Mouse (Mus musculus): Measurements from ENCODE around the gene Atp2b2.

The Atp2b2 gene

DNA sequence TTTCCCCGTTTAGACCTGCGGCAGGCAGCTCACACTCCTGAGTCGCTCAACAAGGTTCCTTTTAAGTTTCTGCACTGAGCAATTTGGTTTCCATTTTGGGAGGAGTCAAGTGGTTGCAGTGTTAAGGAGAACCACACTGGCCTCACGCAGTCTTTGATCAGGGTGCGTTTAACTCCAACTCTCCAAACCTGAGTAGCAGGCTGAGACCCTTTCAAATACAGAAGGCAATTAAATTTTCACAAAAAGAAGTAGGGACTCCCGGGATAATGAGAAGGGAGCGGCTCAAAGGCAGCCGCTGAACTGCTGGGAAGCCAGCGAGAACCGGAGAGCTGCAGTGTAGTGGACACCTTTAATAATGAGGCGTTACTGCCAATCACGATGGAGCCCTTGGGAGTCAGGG lies 100.1 kb downstream of the Atp2b2 start:
- no peak for DNase-seq (ENCODE audit: low read depth, low spot score)

DNA sequence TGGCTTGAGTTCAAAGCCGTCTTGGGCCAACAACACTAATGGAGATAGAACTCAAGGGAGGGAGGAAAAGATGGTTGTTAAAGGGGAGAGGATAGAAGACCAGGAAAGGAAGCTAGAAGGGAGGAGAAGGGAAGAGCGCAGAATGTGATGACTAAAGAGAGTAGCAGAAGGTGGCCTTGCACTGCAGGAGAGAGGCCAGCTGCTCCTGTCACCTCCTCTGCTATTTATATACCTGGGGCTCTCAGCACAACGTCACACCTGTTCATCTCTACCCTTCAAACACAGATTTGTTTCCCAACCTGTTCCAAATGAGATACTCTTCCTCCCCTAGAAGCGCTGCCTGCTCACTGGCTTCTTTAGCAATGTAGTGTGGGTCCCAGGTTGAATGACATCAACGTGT lies 101.1 kb downstream of the Atp2b2 start:
- DNase-seq (ENCODE audit: low read depth, low spot score): peak; percentile 90

DNA sequence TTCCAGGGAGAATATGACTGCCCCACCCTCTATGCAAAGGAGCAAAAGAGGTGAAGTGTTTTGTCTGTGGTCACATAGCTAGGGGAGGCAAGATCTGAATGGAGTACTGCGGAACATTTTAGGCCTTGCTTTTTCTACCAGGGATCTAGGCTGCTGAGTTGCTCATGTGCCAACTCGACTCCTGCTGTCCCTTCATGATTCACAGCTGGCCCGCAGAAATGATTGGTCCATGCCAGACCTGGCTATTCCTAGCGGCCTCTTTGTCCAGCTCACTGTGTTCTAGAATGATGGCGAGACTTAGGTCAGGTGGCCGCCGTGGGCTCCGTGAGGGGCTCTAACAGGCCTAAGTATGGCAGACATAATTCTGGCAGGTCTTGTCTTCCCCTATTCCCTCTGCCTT lies 103.0 kb downstream of the Atp2b2 start:
- DNase-seq (ENCODE audit: low read depth, low spot score): peak; percentile 63

DNA sequence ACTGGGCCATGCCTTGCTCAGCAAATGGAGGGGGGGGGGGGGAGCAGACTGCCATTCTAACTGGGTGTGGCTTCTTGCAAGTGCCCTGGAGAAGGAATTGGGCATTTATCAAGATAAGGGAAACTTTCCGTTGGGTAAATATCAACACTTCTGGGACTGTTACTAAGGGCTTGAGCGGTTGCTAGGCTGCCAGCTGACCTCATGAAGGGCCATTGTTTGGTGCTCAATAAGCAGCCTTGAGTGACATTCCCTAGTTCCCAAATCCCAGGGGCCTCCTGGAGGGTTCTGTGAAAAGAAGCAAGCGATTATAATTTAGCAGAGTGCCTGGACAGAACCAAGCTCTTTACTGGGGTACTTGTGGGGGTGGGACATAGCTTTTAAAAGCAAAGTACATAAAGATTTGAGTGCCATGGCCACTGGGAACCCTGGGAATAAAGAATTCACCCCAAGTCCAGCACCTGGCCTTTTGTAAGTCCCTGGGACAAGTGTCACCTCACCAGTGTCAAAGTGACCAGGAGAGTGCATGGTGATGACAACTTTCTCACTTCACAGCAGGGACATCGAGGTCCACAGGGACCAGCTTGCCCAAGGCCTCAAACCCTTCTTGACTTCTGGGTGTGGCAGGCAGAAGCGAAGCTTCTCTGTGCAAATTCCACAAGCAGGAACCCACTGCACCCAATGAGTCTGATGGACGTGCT lies 105.5 kb downstream of the Atp2b2 start:
- peak; percentile 29 for DNase-seq (ENCODE audit: low read depth, low spot score)

DNA sequence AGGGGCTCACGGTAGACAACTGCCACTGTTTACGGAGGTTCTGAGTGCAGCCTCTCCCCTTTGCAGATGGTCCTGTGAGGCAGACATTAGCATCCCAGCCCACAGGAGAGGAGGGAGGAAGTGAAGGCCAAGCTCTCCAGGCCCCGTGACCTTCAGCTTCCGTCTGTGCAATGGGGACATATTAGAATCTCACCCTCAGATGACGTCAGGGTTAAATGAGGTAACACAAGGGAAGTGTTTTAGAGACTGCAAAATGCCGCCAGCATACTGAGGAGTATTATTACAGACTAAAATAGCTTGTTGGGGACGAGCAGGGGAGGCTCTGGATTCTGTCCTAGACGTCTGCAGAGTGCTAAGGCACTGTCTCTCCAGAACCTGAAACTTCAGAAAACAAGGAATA lies 106.3 kb downstream of the Atp2b2 start:
- peak; percentile 73 for DNase-seq (ENCODE audit: low read depth, low spot score)

DNA sequence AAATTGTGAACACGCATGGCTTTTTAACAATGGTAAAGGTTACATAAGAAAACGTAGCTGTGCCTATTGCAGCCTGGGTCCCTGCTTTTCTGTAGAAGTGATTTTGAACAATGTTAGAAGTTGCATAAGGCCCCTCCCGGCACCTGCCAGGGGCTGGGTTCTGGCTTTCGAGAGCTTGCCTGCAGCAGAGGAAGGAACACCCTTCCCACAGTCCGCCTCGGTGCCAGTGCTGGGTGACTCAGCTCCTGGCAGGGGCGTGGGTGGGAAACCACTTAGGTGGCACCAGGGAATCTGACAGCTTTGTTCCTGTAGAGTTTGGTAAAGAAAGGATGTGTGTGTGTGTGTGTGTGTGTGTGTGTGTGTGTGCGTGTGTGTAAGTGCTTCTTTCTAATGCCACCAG lies 107.7 kb downstream of the Atp2b2 start:
- DNase-seq (ENCODE audit: low read depth, low spot score): peak; percentile 97

DNA sequence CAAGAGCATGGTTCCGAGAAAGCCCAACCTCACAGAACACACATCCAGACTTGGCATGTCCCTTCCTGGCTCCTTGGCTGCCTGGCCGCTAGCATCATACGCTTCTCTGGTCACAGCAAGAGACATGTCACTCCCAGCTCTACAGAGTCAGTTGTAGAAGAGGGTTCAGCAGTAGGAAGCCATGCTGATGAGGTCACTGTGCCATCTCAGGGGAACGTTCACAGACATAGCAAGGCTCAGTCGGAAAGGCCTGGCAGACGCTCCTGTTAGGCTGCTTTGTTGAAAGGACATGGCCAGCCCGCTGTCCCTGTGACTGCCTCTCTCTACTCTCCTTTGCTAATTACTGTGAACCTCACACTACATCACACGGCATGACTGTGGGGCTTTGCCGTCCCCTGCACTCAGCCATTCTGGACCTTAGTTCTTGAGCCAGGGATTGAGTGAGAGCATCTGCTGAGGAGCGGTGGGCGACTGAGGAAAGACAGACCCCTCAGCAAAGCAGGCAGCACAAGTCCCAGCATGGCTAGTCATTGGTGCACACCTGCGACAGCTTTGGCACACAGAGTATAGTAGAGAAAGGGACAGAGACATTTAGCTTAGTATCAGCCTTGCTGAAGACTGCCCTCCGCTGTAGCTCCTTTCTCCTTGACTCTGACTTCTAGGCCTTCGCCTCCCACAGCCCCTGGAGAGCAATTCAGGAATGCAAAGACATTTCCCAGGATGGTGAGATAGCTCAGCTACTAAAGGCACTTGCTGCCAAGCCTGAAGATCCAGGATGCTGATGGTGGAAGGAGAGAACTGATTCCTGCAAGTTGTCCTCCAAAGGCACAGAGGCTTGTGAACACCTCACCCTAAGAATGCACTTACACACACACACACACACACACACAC lies 108.9 kb downstream of the Atp2b2 start:
- peak; percentile 95 for DNase-seq (ENCODE audit: low read depth, low spot score)

DNA sequence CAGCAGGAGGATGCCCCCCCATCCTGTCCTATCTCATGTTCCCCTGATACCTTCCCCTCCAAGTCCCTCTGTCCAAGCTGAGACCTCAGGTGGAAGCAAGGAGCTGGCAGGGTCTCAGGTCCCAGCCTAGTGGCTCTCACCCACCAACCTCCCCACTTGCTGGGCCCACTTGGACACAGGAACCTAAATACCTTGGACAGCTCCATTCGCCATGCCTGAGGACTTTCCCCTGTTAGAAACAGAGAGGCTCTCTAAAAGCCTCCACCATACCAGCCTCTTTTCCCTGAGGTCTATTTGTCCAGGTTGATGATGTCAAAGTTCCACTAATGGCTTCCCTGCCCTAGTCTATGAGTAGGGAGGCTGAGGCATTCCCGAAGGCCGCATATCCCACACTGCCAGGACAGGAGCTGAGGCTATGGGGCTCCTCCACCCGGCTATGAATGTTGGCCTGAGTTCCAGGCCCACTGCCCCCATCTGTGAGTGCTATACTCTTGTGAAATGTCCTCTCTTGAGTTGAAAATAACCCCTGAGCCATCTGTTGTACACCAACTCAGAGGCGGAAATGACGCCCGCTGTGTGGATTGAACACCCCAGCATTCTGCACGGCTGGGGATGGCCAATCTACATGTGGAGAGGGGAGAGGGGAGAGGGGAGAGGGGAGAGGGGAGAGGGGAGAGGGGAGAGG lies 113.1 kb downstream of the Atp2b2 start:
- DNase-seq (ENCODE audit: low read depth, low spot score): peak; percentile 78

DNA sequence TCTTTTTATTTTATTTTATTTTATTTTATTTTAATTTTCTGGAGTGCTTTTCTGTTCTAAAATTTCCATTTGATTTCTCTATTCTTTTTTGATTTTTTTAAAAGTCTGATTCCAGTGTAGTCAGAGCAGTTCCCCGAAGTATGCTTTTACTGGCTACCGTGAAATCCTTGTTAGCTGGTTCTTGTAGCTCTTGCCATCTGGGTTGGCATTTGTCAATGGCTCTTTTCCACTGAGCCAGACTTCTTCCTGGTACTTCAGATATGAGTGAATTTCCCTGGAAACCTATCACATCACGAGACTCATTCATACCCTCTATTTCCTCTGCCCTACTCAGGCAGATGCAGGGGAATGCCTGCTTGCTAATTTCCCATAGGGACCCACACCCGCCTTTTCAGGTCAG lies 119.2 kb downstream of the Atp2b2 start:
- peak; percentile 74 for DNase-seq (ENCODE audit: low read depth, low spot score)

DNA sequence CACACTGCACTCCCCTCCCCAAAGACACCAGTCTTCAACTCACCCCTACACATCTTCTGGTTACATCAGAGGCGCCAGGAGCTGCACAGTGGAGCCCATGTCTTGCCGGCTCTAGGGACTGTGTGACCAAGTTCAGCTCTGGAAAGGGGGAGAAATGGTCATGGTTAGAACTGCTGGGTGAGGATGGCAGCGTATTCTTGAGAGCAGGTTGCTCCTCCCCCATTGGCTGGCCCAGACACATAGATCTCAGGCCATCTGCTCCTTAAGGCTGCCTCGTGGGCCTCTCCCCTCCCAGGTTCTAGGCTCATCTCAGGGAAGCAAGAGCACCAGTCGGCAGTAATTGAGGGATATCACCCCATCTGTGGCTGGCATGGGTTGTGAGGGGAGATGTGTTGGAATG lies 121.9 kb downstream of the Atp2b2 start:
- peak; percentile 55 for DNase-seq (ENCODE audit: low read depth, low spot score)

DNA sequence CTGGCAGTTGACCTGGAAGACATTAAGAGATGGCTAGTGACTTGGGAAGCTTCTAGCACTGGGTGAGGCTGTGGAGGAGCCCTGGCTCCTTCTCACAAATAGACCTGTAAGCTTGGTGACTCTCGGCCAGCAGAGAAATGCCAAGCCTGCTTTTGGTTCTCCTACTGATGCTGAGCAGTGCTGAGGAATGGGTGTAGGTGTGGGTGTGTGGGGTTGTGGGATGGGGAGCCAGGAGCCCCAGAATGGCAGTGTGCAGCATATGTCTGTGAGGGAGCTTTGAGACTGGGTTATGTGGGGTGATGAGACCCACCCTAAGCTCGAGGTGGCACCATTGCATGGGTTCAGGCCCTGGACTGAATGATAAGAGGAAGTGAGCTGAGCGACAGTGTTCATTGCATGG lies 129.7 kb downstream of the Atp2b2 start:
- DNase-seq (ENCODE audit: low read depth, low spot score): peak; percentile 52

DNA sequence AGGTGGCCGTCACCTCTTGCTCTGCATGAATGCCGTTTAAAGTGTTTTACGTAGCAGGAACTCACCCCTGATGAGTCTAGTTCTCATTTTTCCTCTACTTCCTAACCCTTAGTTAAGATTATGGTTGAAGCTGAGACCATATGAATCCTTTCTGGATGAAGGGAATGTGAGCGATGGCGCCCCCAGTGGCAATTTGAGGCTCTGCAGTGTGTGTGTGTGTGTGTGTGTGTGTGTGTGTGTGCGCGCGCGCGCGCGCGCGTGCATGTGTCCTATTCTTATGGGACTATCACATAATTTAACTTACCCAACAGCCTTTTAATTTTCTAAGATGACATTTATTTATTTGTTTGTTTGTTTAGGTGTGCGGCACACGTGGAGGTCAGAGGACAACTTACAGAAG lies 131.3 kb downstream of the Atp2b2 start:
- peak; percentile 30 for DNase-seq (ENCODE audit: low read depth, low spot score)

DNA sequence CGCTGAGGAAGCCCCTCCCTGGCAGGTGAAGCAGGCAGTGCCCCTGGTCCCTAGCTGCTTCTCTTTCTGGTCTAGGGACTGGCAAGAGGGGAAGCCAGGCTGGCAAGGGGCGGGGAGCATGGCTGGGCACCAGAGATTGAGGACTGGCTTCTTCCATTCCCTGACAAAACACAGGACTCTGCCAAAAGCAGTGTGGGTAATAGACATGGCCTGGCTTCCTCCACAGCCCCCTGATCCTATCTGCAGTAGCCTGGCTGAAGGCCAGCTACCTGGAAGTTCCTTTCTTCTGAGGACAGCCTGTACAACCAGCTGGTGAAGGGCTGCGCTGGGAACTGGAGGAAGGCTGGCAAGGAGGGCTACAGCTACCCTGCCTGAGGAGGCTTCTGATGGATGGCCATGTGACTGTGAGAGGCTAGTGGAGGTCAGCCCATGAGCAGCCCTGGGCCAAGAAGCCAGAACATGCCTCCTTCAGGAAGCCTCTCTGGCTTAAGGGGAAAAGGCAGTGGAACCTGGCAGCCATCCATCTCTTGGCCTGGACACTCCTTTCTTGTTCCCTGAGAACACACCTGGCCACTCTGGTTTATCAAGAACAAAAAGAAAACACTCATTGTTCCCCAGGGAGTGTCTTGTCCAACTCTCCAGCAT lies 131.9 kb downstream of the Atp2b2 start:
- peak; percentile 49 for DNase-seq (ENCODE audit: low read depth, low spot score)

DNA sequence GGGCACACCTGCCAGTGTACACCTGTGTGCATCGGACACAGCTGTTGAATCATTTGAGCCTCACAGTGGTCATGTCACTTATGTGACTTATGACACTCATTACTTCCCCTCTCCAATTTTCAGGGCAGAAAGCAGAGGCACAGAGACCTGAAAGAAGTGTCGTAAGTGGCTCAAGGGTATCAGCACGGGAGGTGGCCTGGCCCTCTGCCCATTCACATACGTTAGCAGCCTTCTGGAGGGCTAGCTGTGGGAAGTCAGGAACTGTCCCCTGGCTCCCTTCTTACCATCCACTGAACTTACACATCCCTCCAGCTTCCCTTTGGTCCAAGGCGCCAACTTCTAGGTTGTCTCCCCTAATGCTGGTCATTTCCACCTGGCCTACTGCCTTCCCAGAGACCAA lies 132.6 kb downstream of the Atp2b2 start:
- DNase-seq (ENCODE audit: low read depth, low spot score): no peak

DNA sequence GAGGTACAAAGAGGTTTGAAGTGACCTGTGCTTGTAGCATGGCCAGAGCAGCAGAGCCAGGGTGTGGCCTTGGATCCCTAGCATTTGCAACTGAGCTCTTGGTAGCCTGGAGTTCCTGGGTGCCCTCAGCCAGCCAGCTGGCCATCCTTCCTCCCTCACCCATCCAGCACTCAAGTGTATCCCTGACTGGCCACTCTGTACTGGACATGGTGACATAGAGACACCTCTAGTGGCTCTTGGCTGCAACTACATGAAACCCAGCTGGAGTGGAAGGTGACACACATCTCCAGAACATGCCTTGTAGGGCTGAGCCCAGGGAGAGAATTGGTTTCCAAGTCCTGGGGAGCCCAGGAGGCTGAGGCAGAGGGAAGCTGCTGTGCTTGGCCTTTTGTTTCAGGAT lies 134.3 kb downstream of the Atp2b2 start:
- peak; percentile 82 for DNase-seq (ENCODE audit: low read depth, low spot score)

DNA sequence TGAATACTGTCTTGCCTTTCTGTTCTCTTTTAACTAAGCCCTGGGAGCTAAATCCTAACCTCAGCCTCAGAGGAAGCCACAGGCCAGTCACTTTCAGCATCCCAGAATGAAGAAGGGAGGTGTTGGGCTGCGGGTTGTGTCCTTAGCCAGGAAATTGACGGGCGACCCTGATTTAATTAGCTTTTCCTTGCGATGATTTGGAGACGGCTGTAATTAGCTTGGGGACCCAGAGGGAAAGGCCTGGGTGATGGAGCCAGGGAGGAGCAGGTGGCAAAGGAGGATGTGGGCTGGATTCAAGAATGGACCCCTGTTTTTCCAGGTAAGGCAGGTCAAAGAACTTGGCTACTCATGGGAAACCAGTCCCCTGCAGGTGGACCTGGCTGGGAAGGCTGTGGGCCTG lies 138.0 kb downstream of the Atp2b2 start:
- no peak for DNase-seq (ENCODE audit: low read depth, low spot score)

DNA sequence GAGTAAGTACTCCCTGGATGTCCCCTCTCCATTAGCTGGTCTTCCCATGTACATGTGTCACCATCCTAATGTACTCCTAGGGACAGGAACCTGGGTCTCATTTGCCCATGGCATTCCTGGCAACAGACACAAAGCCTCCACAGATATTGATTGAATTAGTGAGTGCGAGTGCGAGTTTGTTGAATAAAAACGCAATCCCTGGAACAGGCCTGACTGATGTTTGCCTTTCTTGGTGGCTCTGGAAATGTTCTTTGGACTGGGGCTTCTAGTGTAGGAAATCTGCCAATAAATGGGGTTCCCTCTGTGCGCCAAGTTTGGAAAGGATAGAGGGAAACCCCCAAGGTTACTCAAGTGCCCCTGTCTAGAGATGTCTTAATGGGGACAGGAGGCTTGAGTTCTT lies 146.4 kb downstream of the Atp2b2 start:
- DNase-seq (ENCODE audit: low read depth, low spot score): no peak

DNA sequence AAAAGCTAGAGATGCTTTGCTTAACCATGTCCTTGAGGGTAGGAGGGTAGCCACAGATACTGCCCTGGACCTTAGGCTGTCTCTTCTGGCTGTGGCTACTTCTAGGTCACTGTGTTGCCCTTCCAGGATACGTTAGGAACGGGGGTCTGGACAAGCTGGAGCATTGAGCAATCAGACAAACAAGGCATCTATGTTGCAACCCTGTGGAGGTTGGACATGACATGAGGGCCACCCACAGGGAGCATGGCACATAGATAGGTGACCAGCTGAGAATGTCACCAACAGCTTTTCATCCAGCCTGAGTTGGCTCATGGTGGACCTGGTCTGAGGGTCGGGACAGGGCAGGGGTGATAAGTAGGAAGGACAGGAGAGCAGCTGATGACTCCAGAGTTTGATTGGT lies 148.4 kb downstream of the Atp2b2 start:
- DNase-seq (ENCODE audit: low read depth, low spot score): no peak

DNA sequence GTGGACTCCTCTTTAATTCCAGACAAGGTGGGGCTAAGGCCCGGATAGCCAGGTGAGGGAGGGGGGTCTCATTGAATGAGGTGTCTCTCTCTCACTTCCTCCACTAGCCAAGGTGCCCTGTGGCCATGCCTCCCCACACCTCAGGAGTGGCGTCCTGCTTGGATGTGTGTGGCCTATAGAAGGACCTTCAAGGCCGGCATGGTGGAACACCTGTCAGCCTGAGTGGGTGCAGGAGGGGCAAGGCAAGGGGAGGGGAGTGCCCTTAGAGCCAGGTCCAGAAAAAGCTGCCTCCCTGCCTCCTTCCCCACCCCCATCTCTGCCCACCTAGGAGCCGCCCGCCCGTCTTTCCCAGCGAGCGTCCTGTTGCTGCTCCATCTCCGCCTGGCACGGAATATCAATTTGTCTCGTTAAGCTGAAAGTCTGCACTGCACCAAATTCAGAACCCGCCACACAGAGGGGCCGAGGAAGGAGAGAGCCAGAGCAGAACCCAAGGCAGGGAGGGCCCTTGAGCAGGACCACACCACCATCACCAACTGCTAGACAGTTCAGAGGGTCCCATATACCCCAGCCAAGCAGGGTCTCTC lies 150.2 kb downstream of the Atp2b2 start:
- peak; percentile 50 for DNase-seq (ENCODE audit: low read depth, low spot score)

DNA sequence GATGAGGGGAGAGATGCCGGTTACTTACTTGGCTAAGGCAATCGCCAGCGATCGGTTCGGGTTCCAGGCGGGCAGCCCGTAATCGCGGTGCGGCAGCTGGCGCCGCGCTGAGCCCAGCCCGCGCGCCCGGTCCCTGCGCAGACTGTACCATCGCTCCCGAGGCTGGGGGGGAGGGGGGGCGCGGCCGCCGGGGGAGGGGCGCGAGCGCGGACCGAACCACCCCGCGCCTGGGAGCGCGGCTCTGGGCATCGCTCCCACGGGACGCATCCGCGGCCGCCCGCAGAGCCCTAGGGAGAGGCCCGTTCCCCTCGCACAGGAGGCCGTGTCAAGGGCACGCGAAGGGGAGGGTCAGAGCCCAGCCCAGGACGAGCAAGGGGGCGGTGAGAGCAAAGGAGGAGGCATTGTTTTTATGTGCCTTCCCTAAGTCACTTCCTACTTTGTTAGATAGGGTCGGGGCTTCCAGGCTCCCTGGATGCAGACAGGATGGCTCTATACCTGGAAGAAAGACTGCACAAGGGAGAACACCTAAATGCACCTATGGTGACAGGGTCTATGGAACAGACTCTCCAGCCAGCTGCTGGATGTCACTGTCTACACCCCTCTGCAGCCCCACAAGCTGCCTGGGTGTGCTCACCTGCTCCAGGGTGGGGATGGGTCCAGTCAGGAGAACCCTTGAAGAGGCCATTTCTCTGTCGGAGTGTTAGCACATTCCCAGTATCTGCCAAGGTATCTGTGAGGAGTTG lies 151.0 kb downstream of the Atp2b2 start:
- peak; percentile 87 for DNase-seq (ENCODE audit: low read depth, low spot score)

DNA sequence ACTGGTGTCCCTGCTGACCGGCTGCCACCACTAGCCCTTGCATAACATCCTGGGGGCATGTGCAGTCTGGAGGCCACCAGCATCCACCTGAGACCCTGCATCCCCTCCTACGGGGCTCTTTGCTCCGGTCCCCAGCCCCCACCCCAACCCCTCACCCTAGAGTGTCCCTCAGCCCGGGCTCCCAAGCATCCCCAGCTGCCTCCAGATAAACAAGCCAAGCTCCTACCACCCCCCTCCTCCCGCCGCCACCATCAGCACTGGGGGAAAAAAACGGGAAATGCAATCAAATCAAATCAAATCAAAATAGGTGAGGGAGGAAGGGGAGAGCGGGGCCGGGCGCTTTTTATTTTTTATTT lies 151.6 kb downstream of the Atp2b2 start:
- DNase-seq (ENCODE audit: low read depth, low spot score): peak; percentile 28
